Mouse (Mus musculus) c-Kit-negative CD71-positive TER-119-positive erythroid progenitor cells, embryonic 14.5 days (primary cell): Measurements from ENCODE around the gene Vmn1r233.
A peak's percentile ranks its signal among the peaks of the same experiment; 100 is the strongest.

Experiments
- DNase-seq: peaks from one replicate; pipeline ENCODE4 v3.0.0-alpha.2; 2013; ENCODE audit warnings: low read depth, low spot score

Vmn1r233 gene

DNA sequence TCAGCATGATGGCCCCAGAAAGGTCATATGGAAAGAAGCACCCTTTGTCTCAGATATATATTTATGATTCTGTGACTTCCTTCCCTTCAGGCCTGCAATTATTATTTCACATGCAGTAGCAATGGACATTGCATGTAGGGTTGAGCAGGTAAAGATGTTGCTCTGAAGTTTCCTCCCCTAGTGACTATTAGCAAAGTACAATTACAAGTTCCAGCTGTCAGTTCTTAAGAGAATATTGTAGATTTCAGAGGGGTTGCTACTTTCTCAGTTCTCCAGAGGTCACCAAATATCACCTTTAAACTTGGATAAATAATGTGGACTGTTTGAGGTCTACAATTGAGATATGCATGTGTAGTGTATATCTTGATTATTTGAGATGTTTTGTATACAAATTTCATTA is at the start of gene Vmn1r233:
Vmn1r233 (minus strand) TSS at position 101 of the 400 bp plus-strand sequence.
- DNase-seq = no peak

DNA sequence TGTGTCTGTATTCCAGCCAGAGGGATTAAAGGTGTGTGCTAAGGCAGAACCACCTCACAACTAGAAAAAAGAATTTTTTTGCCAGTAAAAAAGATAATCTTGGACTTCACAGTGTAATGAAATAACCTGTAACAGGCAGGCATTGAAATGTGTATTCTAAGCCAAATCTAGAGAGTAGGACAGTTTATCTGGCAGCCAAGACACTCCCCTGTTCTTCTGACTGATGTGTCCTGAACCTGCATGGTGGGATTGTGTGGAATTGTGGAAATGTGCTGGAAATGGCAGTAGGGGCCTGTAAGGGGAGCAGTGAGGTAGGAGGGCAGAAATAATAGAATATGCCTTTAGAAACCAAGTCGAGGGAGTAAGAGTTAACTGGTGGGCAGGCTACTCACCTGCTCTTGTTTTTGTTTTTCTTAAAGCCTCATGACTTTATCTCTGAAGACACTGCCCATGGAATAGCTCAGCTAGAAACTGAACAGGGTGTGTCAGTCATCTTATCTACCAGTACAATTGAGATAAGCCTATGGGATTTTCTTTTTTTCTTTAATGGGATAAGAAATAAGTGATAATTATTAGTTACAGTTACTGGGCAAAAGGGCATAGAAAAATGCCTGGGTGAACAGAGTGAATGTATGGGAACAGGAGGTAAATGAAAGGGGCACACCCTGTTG is 22.3 kb upstream of the Vmn1r233 start:
- DNase-seq = no peak

DNA sequence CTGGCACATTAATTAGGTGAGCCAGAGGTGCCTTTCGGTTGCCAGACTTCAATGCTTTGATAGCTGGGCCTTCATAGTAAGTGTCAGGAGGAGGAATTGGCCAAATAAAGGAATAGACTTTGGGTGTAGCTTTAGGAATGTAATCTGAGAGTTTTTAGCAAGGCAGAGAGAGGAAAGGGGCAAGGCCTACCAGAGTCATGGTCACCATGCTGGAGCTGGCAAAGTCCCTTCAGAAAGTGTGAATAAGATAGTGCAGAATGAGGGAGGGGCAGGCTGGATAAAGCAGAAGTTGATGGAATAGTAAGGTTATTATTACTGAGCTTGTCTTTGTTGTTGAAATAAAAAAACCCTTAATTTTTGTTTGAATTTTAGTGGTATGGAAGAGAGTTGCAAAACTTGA is 13.5 kb upstream of the Vmn1r233 start:
- DNase-seq = no peak

GRCm38 (mm10) chr17:21008382-21009331 is 12.4 kb upstream of the Vmn1r233 start, which contains the start of gene Zfp160:
Gene Zfp160 (plus strand): TSS chr17:21008903.
- peak; percentile 68 for DNase-seq

GRCm38 (mm10) chr17:20993716-20994115 is 2.5 kb downstream of the Vmn1r233 start:
- DNase-seq = no peak

- no peak for DNase-seq
Measured at GRCm38 (mm10) chr17:20966681-20967080, 29.6 kb downstream of the Vmn1r233 start.

DNA sequence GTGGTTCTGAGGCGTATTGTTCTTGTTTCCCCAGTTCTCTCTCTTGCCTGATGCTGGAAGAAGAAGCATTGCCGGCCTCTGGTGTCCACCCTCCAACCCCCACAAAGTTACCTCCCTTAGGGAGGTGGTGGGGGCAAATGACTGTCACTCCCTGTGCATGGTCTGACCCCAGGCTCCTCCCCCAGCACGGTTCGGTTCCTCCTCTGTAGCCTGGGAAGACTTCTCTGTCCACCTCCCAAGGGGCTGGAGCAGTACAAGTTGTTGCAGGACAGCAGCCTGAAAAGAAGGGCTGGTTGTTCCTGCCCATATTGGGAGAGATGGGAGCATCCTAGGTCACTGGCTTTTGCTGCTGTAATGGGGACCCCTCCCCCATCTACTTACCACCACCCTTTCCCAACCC is 30.8 kb downstream of the Vmn1r233 start:
- no peak for DNase-seq

- DNase-seq = no peak
Measured at GRCm38 (mm10) chr17:20960386-20960785, 35.9 kb downstream of the Vmn1r233 start.

DNA sequence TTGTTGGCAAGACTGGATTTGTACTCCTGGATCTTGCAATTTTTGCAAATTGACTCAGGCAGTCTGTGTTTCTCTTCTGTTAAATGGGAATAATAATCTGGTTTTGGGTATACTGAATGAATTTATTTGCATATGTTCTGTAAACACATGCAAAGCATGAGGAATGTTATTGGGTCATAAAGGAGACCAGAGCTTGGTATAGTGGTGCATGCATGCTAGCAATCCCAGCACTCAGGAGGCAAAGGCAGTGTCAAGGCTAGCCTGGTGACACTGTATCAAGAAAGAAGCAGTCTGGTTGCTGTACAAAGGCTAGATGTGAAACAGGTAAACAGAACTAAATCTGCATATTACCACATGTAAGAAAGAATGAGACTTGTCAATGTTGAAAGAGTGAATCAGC is 49.6 kb downstream of the Vmn1r233 start:
- peak; percentile 6 for DNase-seq

DNA sequence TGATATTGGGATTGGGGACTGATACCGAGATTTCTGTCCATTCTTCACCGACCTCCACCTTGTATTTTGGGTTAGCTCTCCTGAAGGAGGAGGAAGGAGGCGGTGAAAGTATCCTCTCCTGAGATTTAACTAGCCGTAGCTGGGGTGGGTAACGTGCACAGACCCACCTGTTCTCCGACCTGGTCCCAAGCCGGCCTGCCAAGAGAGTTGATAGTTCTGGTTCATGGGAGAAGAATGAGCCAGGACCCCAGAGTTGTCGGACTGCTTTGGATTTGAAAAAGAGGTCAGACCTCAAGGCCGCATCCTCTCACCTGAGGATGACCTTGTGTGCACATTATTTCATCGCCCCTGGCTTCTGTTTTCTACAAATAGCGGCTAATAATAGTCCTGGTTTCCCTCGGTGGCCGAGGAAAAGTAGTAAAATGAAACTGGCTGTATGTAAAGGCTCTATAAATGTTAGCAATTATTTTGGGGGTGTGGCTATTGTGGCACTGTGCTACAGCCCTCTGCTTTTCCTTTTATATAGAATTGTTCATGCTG is 50.2 kb downstream of the Vmn1r233 start:
- DNase-seq = peak; percentile 12

DNA sequence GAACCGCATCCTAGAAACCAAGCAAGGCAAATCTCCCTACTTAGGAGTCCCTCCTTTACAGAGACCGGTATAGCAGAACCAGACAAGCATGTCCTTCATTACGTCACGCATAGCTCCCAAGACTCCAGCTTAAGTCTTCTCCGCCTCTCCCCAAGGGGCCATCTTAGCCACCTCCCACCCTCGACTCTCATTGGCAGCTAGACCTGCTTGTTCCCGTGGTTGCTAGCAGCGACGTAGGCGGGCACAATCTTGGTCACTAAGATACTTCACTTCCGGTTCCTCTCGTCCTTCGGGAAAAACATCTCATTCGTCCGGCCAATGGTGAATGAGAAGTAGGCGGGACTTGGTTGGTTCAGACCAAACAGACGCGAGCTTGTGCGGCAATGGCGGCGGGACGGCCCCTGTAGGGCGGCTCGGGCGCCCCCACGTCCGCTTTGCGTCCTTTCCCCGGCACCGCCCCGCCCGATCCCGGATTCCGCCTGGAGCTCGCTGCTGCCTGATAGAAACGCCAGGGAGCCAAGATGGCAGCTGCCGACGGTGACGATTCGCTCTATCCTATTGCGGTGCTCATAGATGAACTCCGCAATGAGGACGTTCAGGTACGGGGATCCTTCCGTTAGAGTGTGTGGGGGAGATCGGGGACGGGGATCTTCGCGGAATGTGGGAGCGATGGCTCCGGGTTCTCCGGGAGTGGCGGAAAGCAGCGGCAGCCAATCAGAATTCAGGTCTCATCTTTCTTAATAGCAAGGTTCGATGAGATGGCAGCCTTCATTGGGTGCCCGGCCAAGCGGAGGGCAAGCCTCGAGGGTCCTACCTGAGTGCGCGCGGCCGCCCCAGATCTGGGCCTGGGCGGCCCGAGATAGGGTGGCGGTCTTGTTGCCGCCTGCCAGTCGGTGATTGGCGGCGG is 51.0 kb downstream of the Vmn1r233 start, which contains the start of gene Ppp2r1a:
Ppp2r1a (plus strand) TSS at position 327 of the 907 bp plus-strand sequence.
- peak; percentile 100 for DNase-seq

GRCm38 (mm10) chr17:20944226-20944625 is 52.0 kb downstream of the Vmn1r233 start:
- DNase-seq = peak; percentile 8
